Mouse (Mus musculus) kidney, embryonic 16.5 days (tissue): ENCODE results near the gene Tuba3a. TPM values are rescaled to one million over a fixed set of nuclear protein-coding genes. Genes with fewer than 3 reads are reported as not detected.

ENCODE experiments used
- ATAC-seq: fragments of 200-750 bp; cut with Nextera tagmentation; 2 replicates; pipeline ENCODE4 v1.8.0; 2017; ENCODE audit warnings: moderate TSS enrichment; ENCODE audit not compliant: low FRiP score, low TSS enrichment
- H3K27ac ChIP-seq: fragments of 300-500 bp; sonication (generic); 2 replicates; pipeline ENCODE4 v1.5.1; 2014; ENCODE audit warnings: low read length
- H3K27me3 ChIP-seq: fragments of 300-500 bp; sonication (generic); 2 replicates; pipeline ENCODE4 v1.6.1; 2014; ENCODE audit warnings: low read length, control low read depth, mixed read lengths; ENCODE audit not compliant: insufficient read depth
- H3K36me3 ChIP-seq: fragments of 300-500 bp; sonication (generic); 2 replicates; pipeline ENCODE4 v1.6.1; 2014; ENCODE audit warnings: low read length, control low read depth, mixed read lengths; ENCODE audit not compliant: insufficient read depth
- H3K4me1 ChIP-seq: fragments of 300-500 bp; sonication (generic); 2 replicates; pipeline ENCODE4 v1.6.1; 2014; ENCODE audit warnings: low read length, control low read depth, mixed read lengths; ENCODE audit not compliant: insufficient read depth
- H3K4me2 ChIP-seq: fragments of 300-500 bp; sonication (generic); replicated peaks from 2 replicates; pipeline ENCODE4 v1.6.1; 2014; ENCODE audit warnings: low read depth, low read length
- H3K4me3 ChIP-seq: fragments of 300-500 bp; sonication (generic); 2 replicates; pipeline ENCODE4 v1.5.1; 2014; ENCODE audit warnings: mild to moderate bottlenecking, low read length
- H3K9ac ChIP-seq: fragments of 300-500 bp; sonication (generic); replicated peaks from 2 replicates; pipeline ENCODE4 v1.6.1; 2014; ENCODE audit warnings: low read length
- H3K9me3 ChIP-seq: fragments of 300-500 bp; sonication (generic); 2 replicates; pipeline ENCODE4 v1.6.1; 2016; ENCODE audit warnings: low read length, control low read depth
- WGBS: fragments of 180-500 bp; shearing (Covaris S2); extraction: QIAGEN DNeasy Blood & Tissue Kit; methylation state at CpG from one replicate; pipeline ENCODE4 v1.1.7; 2014; 5-methylcytosine and 5-hydroxymethylcytosine counted together
- polyA plus RNA-seq: library from polyadenylated mRNA; unstranded; fragments of >200 nt; fragmentation: Nextera tagmentation; extraction: Ambion mirVana; gene quantifications from 2 replicates; pipeline ENCODE4 v1.2.1, GENCODE M21; 2015

The Tuba3a gene
- polyA plus RNA-seq, 1 experiment from 2014 or later: 0.65 TPM

DNA sequence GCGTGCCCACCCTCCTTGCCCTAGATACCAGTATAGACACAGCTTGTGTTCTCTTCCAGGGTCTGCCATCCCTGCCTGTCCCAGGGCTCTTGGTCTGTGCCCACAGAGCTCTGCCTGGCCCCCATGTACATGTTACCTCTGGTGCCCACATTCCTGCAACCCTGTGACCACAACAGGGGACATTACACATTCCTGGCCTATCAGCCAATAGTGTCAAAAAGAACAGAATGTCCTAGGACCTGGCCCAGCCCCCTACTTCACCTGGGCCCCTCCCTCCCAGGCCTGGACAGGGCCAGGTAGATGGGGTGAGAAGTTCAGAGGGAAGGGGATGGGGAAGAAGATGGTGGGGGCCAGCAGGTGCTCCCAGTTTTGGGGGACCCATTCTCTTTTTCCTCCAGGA, 34.5 kb upstream of the Tuba3a start, which contains the start of gene Scnn1a:
Gene Scnn1a (plus strand): TSS at position 337 of the 400 bp plus-strand sequence.
- no peaks in the 10 kb centered on the region for H3K9me3 ChIP-seq
- no peak within 1 kb of the TSS; the same call in 1 of the 2 replicates for H3K9ac ChIP-seq
- peak within 1 kb of the TSS; percentile 37 for H3K4me2 ChIP-seq
- WGBS: 100% methylated on average over 1 of the region's 1 CpGs
- H3K27ac ChIP-seq: 0 out of 2 replicates have a peak within 1 kb of the TSS, but pooled peaks have one; percentile 26
- no peaks in the 10 kb centered on the region for H3K36me3 ChIP-seq
- 0 out of 2 replicates have a peak, but pooled peaks cover 4% of the 10 kb centered on the region for H3K4me1 ChIP-seq
- ATAC-seq: no peak
- H3K4me3 ChIP-seq: peak within 1 kb of the TSS; percentile 19; the same call in 1 of the 2 replicates
- H3K27me3 ChIP-seq: peaks cover 28% of the 10 kb centered on the region

DNA sequence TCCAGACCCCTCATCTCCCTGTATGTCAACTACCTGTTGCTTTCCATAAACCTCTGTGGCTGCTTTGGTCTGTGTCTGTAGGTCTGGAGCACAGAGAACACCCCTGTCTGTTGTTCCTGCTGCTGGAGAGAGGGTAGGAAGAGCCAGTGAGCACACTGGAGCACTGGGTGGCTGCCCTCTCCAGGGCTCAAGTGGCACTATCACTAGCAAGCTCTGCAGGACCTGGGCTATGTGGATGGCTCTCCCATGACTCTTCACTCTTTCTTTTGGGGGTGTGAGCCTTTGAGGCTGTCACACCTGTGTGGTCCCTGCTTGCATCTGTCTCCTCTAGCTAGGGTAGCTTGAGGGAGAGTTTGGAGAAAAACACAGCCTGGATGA, 34.1 kb upstream of the Tuba3a start:
- Histone ChIP-seq H3K4me1 (0 out of 2 replicates have a peak, but pooled peaks cover 4% of the 10 kb centered on the region), H3K4me3 (no peak overlapping the region), H3K4me2 (no peak overlapping the region), H3K9ac (no peak overlapping the region), H3K27me3 (peaks cover 28% of the 10 kb centered on the region), H3K36me3 (no peaks in the 10 kb centered on the region), H3K9me3 (no peaks in the 10 kb centered on the region), H3K27ac (no peak overlapping the region)
- ATAC-seq: no peak

DNA sequence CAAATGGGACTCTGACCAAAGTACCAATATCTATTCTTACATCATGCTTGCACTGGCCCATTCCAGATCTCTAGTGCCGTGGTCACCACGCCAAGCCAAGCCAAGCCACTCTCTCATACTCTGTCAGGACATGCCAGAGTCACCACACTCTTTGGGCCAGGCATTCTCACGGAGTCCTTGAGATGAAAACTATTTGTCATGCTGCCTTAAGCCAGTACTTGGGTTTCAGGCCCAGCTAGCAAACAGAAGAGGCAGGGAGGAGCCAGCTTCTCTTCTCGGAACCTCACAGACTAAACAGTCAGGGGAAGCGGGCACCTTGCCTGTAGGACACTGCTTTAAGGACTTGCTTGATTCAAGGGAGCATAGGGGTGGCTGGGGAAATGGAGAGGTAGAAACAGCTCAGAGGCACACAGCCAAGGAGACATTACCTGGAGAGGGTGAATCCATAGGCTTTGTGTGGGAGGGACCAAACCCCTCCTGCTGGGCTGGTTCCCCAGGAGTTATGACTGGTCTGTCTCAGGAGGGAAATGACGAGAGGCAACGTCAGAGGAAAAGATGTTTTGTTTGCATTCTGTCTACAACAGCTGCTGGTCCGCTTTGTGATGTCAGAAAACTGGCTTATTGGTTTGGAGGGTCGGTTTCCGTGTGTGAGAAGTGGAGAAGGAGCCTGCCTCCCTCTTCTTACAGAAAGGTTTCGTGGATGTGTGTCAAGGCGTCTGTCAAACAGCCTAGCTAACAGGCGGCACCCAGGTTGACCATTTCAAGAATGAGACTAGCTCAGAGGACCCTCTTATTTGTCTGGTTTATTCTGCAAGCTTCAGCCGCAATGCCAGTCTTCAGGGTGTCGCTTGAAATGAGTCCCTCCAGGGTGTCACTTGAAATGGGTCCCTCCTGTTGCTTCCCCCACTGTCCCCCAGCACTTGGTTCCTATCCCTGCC, 33.4 kb upstream of the Tuba3a start:
- no peaks in the 10 kb centered on the region for H3K36me3 ChIP-seq
- WGBS: 62% methylated on average over 15 of the region's 15 CpGs
- H3K4me3 ChIP-seq: no peak overlapping the region
- no peak overlapping the region for H3K9ac ChIP-seq
- H3K9me3 ChIP-seq: no peaks in the 10 kb centered on the region
- peaks cover 9% of the 10 kb centered on the region for H3K4me1 ChIP-seq
- peaks cover 28% of the 10 kb centered on the region for H3K27me3 ChIP-seq
- ATAC-seq: no peak
- no peak overlapping the region for H3K4me2 ChIP-seq
- H3K27ac ChIP-seq: no peak overlapping the region

DNA sequence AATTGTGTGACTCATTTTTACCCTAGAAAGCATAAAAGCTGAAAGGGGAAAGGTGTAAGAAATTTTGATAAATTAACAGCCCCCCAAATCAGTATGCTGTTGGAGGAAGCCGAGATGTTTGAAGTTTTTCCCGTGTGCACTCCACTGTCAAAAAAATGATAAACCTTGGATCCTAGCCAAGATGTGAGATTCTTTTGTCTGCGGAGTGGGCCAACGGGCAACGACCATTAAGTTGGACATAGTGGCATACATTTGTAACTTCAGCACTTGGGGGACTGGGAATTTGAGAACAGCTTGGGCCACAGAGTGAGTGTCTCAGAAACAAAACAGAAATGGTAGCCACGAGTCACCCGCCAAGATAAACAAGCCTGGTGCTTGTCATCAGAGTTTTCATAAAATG, 31.2 kb upstream of the Tuba3a start:
- peaks cover 16% of the 10 kb centered on the region for H3K27me3 ChIP-seq
- H3K9ac ChIP-seq: no peak overlapping the region
- H3K4me3 ChIP-seq: no peak overlapping the region
- peaks cover 26% of the 10 kb centered on the region for H3K4me1 ChIP-seq
- no peak for ATAC-seq
- H3K9me3 ChIP-seq: no peaks in the 10 kb centered on the region
- 0 out of 2 replicates have a peak, but pooled peaks cover under 1% of the 10 kb centered on the region for H3K36me3 ChIP-seq
- H3K27ac ChIP-seq: no peak overlapping the region
- no peak overlapping the region for H3K4me2 ChIP-seq
- WGBS: 52% methylated on average over 7 of the region's 7 CpGs

DNA sequence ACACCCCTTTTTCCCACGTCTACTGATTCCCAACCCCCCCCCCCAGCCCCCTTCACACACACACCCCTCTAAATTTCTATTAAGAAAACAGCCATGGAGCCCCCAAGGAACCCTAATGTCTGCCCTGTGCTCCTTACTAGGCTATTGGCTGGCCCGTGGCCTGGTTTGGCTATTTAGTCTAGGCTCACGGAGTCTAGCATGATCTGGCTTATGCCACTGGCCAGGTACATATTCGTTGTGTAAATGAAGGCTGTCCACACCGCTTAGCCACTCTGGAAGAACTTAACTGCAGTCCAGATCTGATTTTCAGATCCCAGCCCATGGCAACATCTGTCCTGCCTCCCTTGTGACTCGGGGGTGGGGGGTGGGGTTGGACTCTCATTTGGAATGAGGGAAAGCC, 28.9 kb upstream of the Tuba3a start:
- no peak overlapping the region for H3K4me3 ChIP-seq
- H3K9me3 ChIP-seq: no peaks in the 10 kb centered on the region
- WGBS: 73% methylated on average over 6 of the region's 6 CpGs
- no peak overlapping the region for H3K9ac ChIP-seq
- no peak for ATAC-seq
- no peaks in the 10 kb centered on the region for H3K27me3 ChIP-seq
- peaks cover 30% of the 10 kb centered on the region for H3K4me1 ChIP-seq
- no peak overlapping the region for H3K4me2 ChIP-seq
- H3K36me3 ChIP-seq: peaks cover 9% of the 10 kb centered on the region; the same call in 1 of the 2 replicates
- H3K27ac ChIP-seq: no peak overlapping the region

DNA sequence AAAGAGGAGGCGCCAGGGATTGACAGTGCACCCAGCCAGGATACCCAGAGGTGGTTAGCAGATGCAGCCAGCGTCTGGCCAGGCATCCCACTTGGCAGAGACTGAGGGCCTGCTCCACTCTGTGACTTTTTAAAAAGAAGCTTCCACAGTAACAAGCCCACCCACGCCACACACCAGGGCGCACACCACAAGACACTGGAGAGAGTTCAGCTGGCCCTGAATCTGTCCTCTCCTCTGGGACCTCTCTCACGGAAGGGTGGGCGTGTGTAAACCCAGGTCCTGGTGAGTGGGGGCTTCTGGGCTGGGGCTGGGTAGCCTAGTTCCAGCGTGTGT, 28.4 kb upstream of the Tuba3a start:
- peak overlapping the region; percentile 84 for H3K27ac ChIP-seq
- H3K4me3 ChIP-seq: peak overlapping the region; percentile 70
- H3K4me2 ChIP-seq: peak overlapping the region; percentile 80
- peak overlapping the region; percentile 92 for H3K9ac ChIP-seq
- peaks cover 34% of the 10 kb centered on the region for H3K4me1 ChIP-seq
- H3K27me3 ChIP-seq: no peaks in the 10 kb centered on the region
- no peaks in the 10 kb centered on the region for H3K9me3 ChIP-seq
- peaks cover 12% of the 10 kb centered on the region; the same call in 1 of the 2 replicates for H3K36me3 ChIP-seq
- WGBS: 52% methylated on average over 7 of the region's 7 CpGs
- ATAC-seq: peak; percentile 25

DNA sequence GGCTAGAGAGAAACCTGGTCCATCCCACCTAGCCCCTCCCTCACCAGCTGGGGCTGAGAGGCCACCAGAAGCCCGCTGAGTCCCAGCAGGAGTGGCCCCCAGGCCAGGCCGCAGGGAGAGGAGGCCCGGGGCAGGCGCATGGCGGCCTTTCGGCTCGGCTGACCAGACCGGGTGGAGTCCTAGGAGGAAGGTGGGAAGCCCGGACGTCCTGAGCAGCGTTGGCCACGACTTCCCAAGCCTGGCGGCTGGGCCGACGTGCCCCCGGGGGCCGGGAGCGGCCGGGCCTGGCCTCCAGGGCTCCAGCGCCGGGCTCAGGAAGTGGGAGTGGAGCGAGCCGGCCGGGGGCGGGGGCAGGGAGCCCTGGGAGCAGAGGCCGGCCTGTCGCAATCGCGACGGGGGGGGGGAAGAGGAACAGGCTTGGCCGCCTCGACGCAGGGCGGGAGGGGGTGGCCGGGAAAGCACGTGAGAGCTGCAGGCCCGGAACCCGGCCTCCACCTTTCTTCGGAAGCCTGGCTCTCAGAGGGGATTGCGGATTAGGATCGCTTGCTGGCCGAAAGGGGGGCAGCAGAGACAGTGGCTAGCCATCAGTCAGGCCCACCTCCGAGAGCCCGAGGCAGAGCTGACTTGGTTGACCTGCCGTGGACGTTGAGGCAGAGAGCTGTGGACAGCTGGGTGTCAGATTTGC, 27.8 kb upstream of the Tuba3a start, which contains the start of gene Ltbr:
Gene Ltbr (minus strand): TSS at position 340 of the 685 bp plus-strand sequence.
- Histone ChIP-seq H3K27ac (peak within 1 kb of the TSS; percentile 84), H3K9me3 (no peaks in the 10 kb centered on the region), H3K4me2 (peak within 1 kb of the TSS; percentile 80), H3K36me3 (peaks cover 15% of the 10 kb centered on the region; the same call in 1 of the 2 replicates), H3K9ac (peak within 1 kb of the TSS; percentile 92), H3K4me3 (peak within 1 kb of the TSS; percentile 70), H3K27me3 (no peaks in the 10 kb centered on the region), H3K4me1 (peaks cover 37% of the 10 kb centered on the region)
- under 1% methylated on average over 41 of the region's 46 CpGs for WGBS
- peak; percentile 93 for ATAC-seq

DNA sequence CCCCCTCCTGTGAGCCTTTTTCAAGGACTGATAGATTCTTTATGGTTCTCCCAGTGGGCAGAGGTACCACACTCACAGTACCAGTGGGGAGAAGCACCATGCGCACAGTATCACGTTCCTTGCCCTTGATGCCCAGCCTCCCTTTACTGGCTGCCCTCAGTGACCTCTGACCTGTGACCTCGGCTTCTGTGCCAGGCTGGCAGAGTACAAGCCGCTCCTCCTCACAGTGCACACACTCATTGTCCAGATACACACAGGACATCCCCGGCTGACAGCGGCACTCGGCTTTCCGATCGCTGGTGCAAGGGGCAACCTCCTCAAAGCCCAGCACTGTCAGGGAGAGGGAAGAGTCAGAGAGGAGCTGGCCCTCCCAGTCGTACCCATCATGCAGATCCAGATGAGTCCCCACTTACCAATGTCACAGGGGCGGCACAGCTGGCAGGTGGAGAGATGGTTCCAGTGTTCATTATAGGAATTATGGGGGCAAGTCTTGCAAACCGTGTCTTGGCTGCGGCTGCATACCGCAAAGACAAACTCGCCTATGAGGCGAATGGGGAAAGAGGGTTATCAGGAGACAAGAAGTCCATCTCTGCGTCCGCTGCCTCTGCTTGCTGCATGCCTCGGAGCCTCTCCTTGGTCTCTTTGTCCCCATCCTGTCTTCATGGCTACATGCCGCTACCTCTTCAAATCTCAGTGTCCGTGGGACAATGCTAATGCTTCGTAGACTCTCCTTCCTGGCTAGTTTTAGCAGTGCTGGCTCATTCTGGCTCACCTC, 26.9 kb upstream of the Tuba3a start:
- no peaks in the 10 kb centered on the region for H3K27me3 ChIP-seq
- 51% methylated on average over 22 of the region's 22 CpGs for WGBS
- no peak for ATAC-seq

DNA sequence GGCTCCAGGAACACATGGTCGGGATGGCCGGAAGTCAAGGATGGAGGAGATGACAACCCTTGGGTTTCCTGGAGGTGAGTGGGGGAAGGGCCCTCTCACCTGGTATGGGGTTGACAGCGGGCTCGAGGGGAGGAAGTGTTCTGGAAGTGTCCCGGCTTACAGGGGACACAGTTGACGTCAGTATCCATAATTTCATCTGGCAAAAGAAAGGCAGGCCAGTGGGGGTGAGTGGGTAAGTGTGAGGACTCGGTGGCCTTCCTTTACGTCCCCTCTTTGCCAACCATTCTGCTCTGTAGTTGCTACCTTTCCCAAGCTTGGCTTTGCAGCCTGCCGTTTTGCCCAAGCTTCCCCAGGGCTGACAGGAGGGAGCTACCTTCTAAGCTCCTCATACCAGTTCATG, 26.3 kb upstream of the Tuba3a start:
- H3K36me3 ChIP-seq: peaks cover 20% of the 10 kb centered on the region; the same call in 1 of the 2 replicates
- H3K4me2 ChIP-seq: peak overlapping the region; percentile 80
- H3K27ac ChIP-seq: no peak overlapping the region
- peak overlapping the region; percentile 92 for H3K9ac ChIP-seq
- peaks cover 37% of the 10 kb centered on the region for H3K4me1 ChIP-seq
- 78% methylated on average over 9 of the region's 9 CpGs for WGBS
- no peak for ATAC-seq
- no peaks in the 10 kb centered on the region for H3K27me3 ChIP-seq
- peak overlapping the region; percentile 70 for H3K4me3 ChIP-seq
- no peaks in the 10 kb centered on the region for H3K9me3 ChIP-seq

More for the DNA sequence above, 26.9 kb upstream of the Tuba3a start:
- Histone ChIP-seq H3K27ac (peak overlapping the region; percentile 84), H3K36me3 (peaks cover 17% of the 10 kb centered on the region; the same call in 1 of the 2 replicates), H3K4me1 (peaks cover 37% of the 10 kb centered on the region), H3K4me3 (peak overlapping the region; percentile 70), H3K4me2 (peak overlapping the region; percentile 80), H3K9ac (peak overlapping the region; percentile 92), H3K9me3 (no peaks in the 10 kb centered on the region)
